Mouse (Mus musculus) erythroblast, adult 5-6 weeks (primary cell): ENCODE data around the gene Dnajb12. TPM values are rescaled to one million over a fixed set of nuclear protein-coding genes. Genes with fewer than 3 reads are reported as not detected.

Experiments
- ATAC-seq: replicated peaks from 2 replicates; pipeline ENCODE4 v1.8.0; 2016; ENCODE audit warnings: moderate number of reproducible peaks, mild to moderate bottlenecking, moderate TSS enrichment, inconsistent platforms; ENCODE audit not compliant: poor library complexity, low FRiP score, severe bottlenecking
- total RNA-seq, 2 experiments: library from RNA; stranded (forward) in 1 of 2; stranded (reverse) in 1 of 2; fragments of 150-400 nt in 1 of 2; fragments of 200-764, 138-1000 nt in 1 of 2; gene quantifications; 2 replicates each; pipeline versions ENCODE4 v1.2.3 to v1.2.4; 2015 to 2017; ENCODE audit warnings: low replicate concordance in 2 of 2

Gene Dnajb12
- total RNA-seq, 2 experiments from 2014 or later, result 13.6 to 39.8 TPM

- no peak for ATAC-seq
Observed at GRCm38 (mm10) chr10:59942281-59942846, 63.0 kb downstream of the Dnajb12 start.

GRCm38 (mm10) chr10:59942847-59943420 lies 63.6 kb downstream of the Dnajb12 start:
- peak; percentile 48 for ATAC-seq

- ATAC-seq, result peak; percentile 91
Observed at GRCm38 (mm10) chr10:59943421-59943989, 64.1 kb downstream of the Dnajb12 start.

- ATAC-seq, result no peak
Observed at GRCm38 (mm10) chr10:59945416-59945815, 66.1 kb downstream of the Dnajb12 start.

GRCm38 (mm10) chr10:59946362-59946761 lies 67.0 kb downstream of the Dnajb12 start:
- no peak for ATAC-seq

GRCm38 (mm10) chr10:59947296-59948073 lies 68.1 kb downstream of the Dnajb12 start:
- ATAC-seq, result no peak

GRCm38 (mm10) chr10:59948363-59949254 lies 69.3 kb downstream of the Dnajb12 start:
- no peak for ATAC-seq

Other genes with a start within 250 kb of the Dnajb12 start
- gene Micu1, start 177.1 kb upstream of the Dnajb12 start, total RNA-seq (2015; ENCODE audit: low replicate concordance), result 51.8 and 62.8 TPM in 2 replicates
- 59.9 and 77.1 TPM in 2 replicates for gene Micu1, start 177.1 kb upstream of the Dnajb12 start, total RNA-seq (2017; ENCODE audit: low replicate concordance)
- 1.7 TPM in 1 of 2 replicates, not detected in the other for gene Ddit4, start 72.3 kb downstream of the Dnajb12 start, total RNA-seq (2015; ENCODE audit: low replicate concordance)
- gene Ddit4, start 72.3 kb downstream of the Dnajb12 start, total RNA-seq (2017; ENCODE audit: low replicate concordance), result 0.17 and 0.84 TPM in 2 replicates
- 11.3 and 13.1 TPM in 2 replicates for gene Ascc1, start 123.2 kb downstream of the Dnajb12 start, total RNA-seq (2015; ENCODE audit: low replicate concordance)
- 9.6 and 10.0 TPM in 2 replicates for gene Ascc1, start 123.2 kb downstream of the Dnajb12 start, total RNA-seq (2017; ENCODE audit: low replicate concordance)
- gene Anapc16, start 123.6 kb downstream of the Dnajb12 start, total RNA-seq (2015; ENCODE audit: low replicate concordance), result 16.3 and 21.3 TPM in 2 replicates
- gene Anapc16, start 123.6 kb downstream of the Dnajb12 start, total RNA-seq (2017; ENCODE audit: low replicate concordance), result 23.4 and 27.5 TPM in 2 replicates
- not detected in 2 replicates for gene Spock2, start 226.7 kb downstream of the Dnajb12 start, total RNA-seq (2015; ENCODE audit: low replicate concordance)
- gene Spock2, start 226.7 kb downstream of the Dnajb12 start, total RNA-seq (2017; ENCODE audit: low replicate concordance), result not detected in 2 replicates